Mouse (Mus musculus) testis, adult 2 months (tissue): ENCODE measurements around the gene Hspe1.

Experiments used
- CTCF ChIP-seq: fragments of 200-500 bp; IDR thresholded peaks from 2 replicates; pipeline ENCODE4 v1.5.1; 2012; ENCODE audit warnings: low read depth, mild to moderate bottlenecking, inconsistent platforms, low read length, moderate library complexity; ENCODE audit not compliant: control insufficient read depth, insufficient read depth, insufficient replicate concordance
- POLR2A ChIP-seq: fragments of 200-500 bp; IDR thresholded peaks from 2 replicates; pipeline ENCODE4 v1.6.1; 2012; ENCODE audit warnings: low read depth, mild to moderate bottlenecking, inconsistent platforms, low read length, moderate library complexity; ENCODE audit not compliant: control insufficient read depth

DNA sequence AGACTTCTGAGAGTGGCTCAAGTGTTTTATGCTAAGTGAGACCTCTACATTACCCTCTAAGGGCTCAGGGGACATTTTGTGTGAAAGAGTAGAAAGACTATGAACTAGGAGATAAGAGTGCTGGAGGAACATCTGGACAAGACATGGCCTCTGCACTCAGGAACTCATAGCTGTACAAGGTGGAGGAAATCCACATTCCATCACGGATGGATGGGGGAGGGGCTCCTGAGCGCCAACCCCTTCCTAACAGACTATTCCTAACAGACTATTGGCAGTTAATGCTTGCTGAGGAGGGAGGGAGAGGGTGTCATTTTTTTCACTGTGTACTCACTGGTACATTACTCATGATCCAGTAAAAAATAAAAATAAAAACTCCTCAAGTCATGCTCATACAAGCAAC, 13.2 kb upstream of the Hspe1 start:
- TF ChIP-seq CTCF (no peak), POLR2A (peak; percentile 48; the same call in 1 of the 2 replicates)
